Mouse (Mus musculus) urinary bladder, postnatal 4 days (tissue): ENCODE results near the gene Actl10.

Source experiments
- DNase-seq, 2 experiments: peaks; one replicate each; pipeline ENCODE4 v3.0.0; 2021 to 2022; ENCODE audit warnings: low spot score in 2 of 2

The Actl10 gene

GRCm38 (mm10) chr2:154580586-154580985, 29.0 kb downstream of the Actl10 start:
- DNase-seq, result no peak

DNA sequence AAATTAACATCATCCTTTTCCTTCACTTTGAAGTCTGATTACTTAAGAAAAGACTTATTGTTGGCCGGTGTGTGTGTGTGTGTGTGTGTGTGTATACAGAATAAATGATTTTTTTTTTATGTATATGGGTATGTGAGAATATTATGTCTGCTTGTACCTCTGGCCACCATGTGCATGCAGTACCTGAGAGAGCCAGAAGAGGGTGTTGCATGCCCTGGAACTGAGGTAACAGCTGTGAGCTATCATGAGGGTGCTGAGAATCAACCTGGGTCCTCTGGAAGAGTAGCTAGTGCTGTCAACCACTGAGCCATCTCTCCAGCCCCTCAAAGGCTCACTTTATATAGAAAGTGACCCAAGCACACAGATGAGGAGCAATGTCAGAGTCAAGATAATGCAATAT, 29.8 kb downstream of the Actl10 start:
- DNase-seq, result no peak

GRCm38 (mm10) chr2:154583906-154584872, 32.6 kb downstream of the Actl10 start:
- no peak for DNase-seq

DNA sequence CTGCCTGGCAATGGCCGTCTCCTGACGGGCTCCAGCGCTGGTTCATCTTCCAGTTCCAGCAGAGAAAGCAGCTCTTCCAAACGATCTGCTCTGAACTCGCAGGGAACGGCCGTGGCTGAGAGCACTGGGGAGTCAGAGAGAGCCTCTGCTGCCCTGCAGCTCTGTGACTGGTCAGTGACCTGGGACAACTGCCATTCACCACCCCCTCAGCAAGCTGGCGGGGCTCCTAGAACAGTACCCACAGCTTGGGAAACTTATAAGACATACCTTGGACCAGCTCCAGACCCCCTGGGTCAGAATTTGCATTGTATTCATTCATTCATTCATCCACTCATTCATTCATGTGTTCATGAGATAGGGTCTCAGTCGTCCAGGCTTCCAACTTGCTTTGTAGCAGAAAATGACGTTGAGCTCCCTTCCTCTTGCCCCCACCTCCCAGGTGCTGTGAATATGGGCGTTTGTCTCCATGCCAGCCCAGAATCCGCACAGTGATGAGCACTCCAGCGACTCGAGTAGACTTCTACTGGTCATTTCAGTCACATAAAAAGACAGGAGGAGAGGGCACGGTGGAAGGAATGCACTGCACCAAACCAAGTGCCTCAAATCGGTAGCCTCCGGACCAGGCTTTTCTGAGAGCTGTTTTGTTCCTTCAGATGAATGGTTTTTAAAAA, 33.5 kb downstream of the Actl10 start:
- DNase-seq, result no peak

DNA sequence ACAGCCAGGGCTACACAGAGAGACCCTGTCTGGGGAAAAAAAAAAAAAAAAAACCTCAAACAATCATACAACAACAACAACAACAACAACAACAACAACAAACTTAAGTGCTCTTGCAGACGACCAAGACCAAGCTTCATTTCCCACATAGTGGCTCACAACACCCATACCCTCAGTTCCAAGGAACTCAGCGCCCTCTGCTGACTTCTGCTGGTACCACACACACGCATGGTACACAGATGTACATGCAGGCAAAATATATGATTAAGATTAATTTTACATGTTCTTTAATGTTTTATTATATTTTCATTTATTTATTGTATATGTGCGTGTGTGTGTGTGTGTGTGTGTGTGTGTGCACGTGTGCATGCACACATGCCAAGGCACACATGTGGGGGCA, 34.8 kb downstream of the Actl10 start:
- no peak for DNase-seq

GRCm38 (mm10) chr2:154589051-154589450, 37.5 kb downstream of the Actl10 start:
- no peak for DNase-seq

GRCm38 (mm10) chr2:154591239-154591638, 39.7 kb downstream of the Actl10 start:
- no peak for DNase-seq

GRCm38 (mm10) chr2:154593025-154593424, 41.4 kb downstream of the Actl10 start:
- no peak for DNase-seq

DNA sequence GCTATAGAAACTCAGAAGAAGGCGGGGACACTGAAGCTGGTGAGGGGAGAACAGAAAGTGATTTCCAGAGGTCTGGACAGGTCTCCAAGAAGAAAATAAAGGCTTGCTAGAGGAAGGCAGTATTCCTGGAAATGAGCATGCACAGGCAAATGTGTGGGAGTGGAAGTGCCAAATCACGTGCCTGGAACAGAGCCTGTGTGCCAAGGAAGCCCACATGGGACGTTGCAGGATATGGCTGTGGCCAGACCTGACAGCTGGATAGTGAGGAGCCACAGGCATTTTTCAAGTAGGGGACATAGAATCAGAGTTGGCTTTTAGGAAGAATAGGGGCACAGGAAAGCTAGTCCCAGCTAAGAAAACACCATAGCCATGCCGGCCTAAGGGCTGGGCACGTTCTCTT, 44.2 kb downstream of the Actl10 start:
- DNase-seq, result no peak

DNA sequence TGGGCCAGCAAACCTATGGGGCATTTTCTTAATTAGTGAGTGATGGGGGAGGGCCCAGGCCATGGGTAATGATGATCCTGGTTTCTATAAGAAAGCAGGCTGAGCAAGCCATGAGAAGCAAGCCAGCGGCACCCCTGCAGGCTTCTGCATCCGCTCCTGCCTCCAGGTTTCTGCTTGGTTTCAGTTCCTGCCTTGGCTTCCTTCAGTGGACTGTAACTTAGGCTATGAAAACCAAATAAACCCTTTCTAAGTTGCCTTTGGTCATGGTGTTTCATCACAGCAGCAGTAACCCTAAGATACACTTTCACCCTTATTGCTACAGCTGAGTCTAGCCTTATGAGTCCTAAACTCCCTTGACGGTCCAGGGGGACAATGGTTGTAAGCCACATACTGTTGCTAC, 45.8 kb downstream of the Actl10 start:
- DNase-seq, result no peak

DNA sequence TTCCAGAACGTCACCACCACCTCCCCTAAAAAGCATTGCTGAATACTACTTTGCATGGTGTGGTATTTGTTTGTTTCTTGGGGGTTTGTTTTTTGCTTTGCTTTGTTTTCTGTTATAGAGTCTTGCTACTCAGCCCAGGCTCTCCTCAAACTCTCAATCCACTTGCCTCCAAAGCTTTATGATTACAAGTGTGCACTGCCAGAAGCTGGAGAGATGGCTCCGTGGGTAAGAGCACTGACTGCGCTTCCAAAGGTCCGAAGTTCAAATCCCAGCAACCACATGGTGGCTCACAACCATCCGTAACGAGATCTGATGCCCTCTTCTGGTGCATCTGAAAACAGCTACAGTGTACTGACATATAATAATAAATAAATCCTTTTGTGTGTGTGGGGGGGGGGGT, 49.0 kb downstream of the Actl10 start:
- DNase-seq, result no peak

GRCm38 (mm10) chr2:154601324-154601723, 49.7 kb downstream of the Actl10 start:
- no peak for DNase-seq
